Mouse (Mus musculus) cerebellum, adult 2 months (tissue): ENCODE data around the gene Cacna1s.

Experiments used
- CTCF ChIP-seq: fragments of 200-500 bp; IDR thresholded peaks from 2 replicates; pipeline ENCODE4 v1.5.1; 2011; ENCODE audit warnings: low read depth, mild to moderate bottlenecking, control low read depth, low read length, moderate library complexity, borderline replicate concordance; ENCODE audit not compliant: insufficient read depth
- POLR2A ChIP-seq: fragments of 200-500 bp; IDR thresholded peaks from 2 replicates; pipeline ENCODE4 v1.6.1; 2011; ENCODE audit warnings: low read length, control low read depth, borderline replicate concordance; ENCODE audit not compliant: insufficient read depth

- no peak for TF ChIP-seq POLR2A
- TF ChIP-seq CTCF: no peak
Observed at GRCm38 (mm10) chr1:136008159-136008533, 44.4 kb upstream of the Cacna1s start.
